Mouse (Mus musculus) kidney, embryonic 16.5 days (tissue): ENCODE data around the gene Eepd1. TPM values are rescaled to one million over a fixed set of nuclear protein-coding genes. Genes with fewer than 3 reads are reported as not detected.

Source experiments
- polyA plus RNA-seq: library from polyadenylated mRNA; unstranded; fragments of >200 nt; fragmentation: Nextera tagmentation; extraction: Ambion mirVana; gene quantifications from 2 replicates; pipeline ENCODE4 v1.2.1, GENCODE M21; 2015

Eepd1 gene
- polyA plus RNA-seq, 1 experiment from 2014 or later, result 7.8 TPM

Other genes with a start within 250 kb of the Eepd1 start
- gene Sept7, start 229.1 kb upstream of the Eepd1 start, polyA plus RNA-seq, result 307 and 316 TPM in 2 replicates